Mouse (Mus musculus): ENCODE data around the gene Cdk9. TPM values are rescaled to one million over a fixed set of nuclear protein-coding genes. Genes with fewer than 3 reads are reported as not detected.

Cdk9 gene
- total and polyA plus RNA-seq, 3 experiments: 30.9 to 125 TPM; not detected in 1

- no peaks in the 10 kb centered on the region for H3K79me2 ChIP-seq (ENCODE audit: control insufficient read depth, insufficient read depth, low read length, poor library complexity)
- TF ChIP-seq TBP (IDR thresholded peaks at IDR 0.05; ENCODE audit: low read depth, low read length) (no peak), MYB (IDR thresholded peaks at IDR 0.05; ENCODE audit: low read depth, low read length) (no peak), SMC3 (IDR thresholded peaks at IDR 0.05; ENCODE audit: low read depth, low read length) (no peak), POLR2A (IDR thresholded peaks at IDR 0.05; ENCODE audit: control insufficient read depth in 1 of 2, insufficient read depth in 1 of 2, low read depth in 1 of 2, low read length in 2 of 2, poor library complexity in 1 of 2) (no peak), POLR2AphosphoS5 (IDR thresholded peaks at IDR 0.05; ENCODE audit: borderline replicate concordance, low read depth, low read length) (no peak), E2F4 (IDR thresholded peaks at IDR 0.05; ENCODE audit: borderline replicate concordance, low read depth, low read length) (no peak), RAD21 (IDR thresholded peaks at IDR 0.05; ENCODE audit: low read depth, low read length) (no peak), GATA1 (IDR thresholded peaks at IDR 0.05; ENCODE audit: low read depth, low read length) (no peak), USF2 (IDR thresholded peaks at IDR 0.05; ENCODE audit: borderline replicate concordance in 1 of 2, insufficient read depth in 1 of 2, low read depth in 1 of 2, low read length in 2 of 2) (no peak), CHD1 (IDR thresholded peaks at IDR 0.05; ENCODE audit: low read depth, low read length) (no peak), MYC (IDR thresholded peaks at IDR 0.05; ENCODE audit: low read depth, low read length) (no peak), NRF1 (IDR thresholded peaks at IDR 0.05; ENCODE audit: insufficient read depth, low read depth, low read length, poor library complexity, severe bottlenecking) (no peak), MAX (IDR thresholded peaks at IDR 0.05; ENCODE audit: low read length) (no peak), TCF12 (IDR thresholded peaks at IDR 0.05; ENCODE audit: low read depth, low read length) (no peak), POLR2AphosphoS2 (IDR thresholded peaks at IDR 0.05; ENCODE audit: low read length) (no peak)
- H3K27ac ChIP-seq (ENCODE audit: control insufficient read depth, low read depth, low read length): no peak overlapping the region
- H3K4me1 ChIP-seq (ENCODE audit: control insufficient read depth in 1 of 2, insufficient read depth in 2 of 2, low read length in 2 of 2): peaks cover 20 to 30% of the 10 kb centered on the region in 2 experiments
- no peak for DNase-seq (ENCODE audit: low read depth, low spot score)
- no peak overlapping the region for H3K4me3 ChIP-seq (ENCODE audit: control insufficient read depth in 1 of 2, insufficient read depth in 1 of 2, low read depth in 2 of 2, low read length in 2 of 2)
- peaks cover 0 to 15% of the 10 kb centered on the region in 2 experiments; a peak in 2 of 4 replicates for H3K36me3 ChIP-seq (ENCODE audit: control insufficient read depth in 1 of 2, insufficient read depth in 2 of 2, low read length in 2 of 2)
- H3K9ac ChIP-seq (ENCODE audit: control insufficient read depth, low read depth, low read length, poor library complexity, severe bottlenecking): no peak overlapping the region
- no peaks in the 10 kb centered on the region for H3K9me3 ChIP-seq (replicated peaks; ENCODE audit: insufficient read depth, low read length)
- H3K27me3 ChIP-seq (ENCODE audit: control insufficient read depth in 1 of 2, insufficient read depth in 2 of 2, low read length in 2 of 2): no peaks in the 10 kb centered on the region
Observed at GRCm38 (mm10) chr2:32662291-32662690, 50.6 kb downstream of the Cdk9 start.

GRCm38 (mm10) chr2:32661509-32662107 is 51.3 kb downstream of the Cdk9 start:
- Histone ChIP-seq H3K79me2 (ENCODE audit: control insufficient read depth, insufficient read depth, low read length, poor library complexity) (no peaks in the 10 kb centered on the region), H3K9ac (ENCODE audit: control insufficient read depth, low read depth, low read length, poor library complexity, severe bottlenecking) (no peak overlapping the region), H3K36me3 (ENCODE audit: control insufficient read depth in 1 of 2, insufficient read depth in 2 of 2, low read length in 2 of 2) (peaks cover 0 to 15% of the 10 kb centered on the region in 2 experiments; a peak in 2 of 4 replicates), H3K27me3 (ENCODE audit: control insufficient read depth in 1 of 2, insufficient read depth in 2 of 2, low read length in 2 of 2) (no peaks in the 10 kb centered on the region), H3K9me3 (replicated peaks; ENCODE audit: insufficient read depth, low read length) (no peaks in the 10 kb centered on the region), H3K27ac (ENCODE audit: control insufficient read depth, low read depth, low read length) (no peak overlapping the region), H3K4me3 (ENCODE audit: control insufficient read depth in 1 of 2, insufficient read depth in 1 of 2, low read depth in 2 of 2, low read length in 2 of 2) (no peak overlapping the region), H3K4me1 (ENCODE audit: control insufficient read depth in 1 of 2, insufficient read depth in 2 of 2, low read length in 2 of 2) (peaks cover 20 to 30% of the 10 kb centered on the region in 2 experiments)
- peak; percentile 43 for DNase-seq (ENCODE audit: low read depth, low spot score)
- TF ChIP-seq POLR2AphosphoS5 (IDR thresholded peaks at IDR 0.05; ENCODE audit: borderline replicate concordance, low read depth, low read length): no peak
- no peak for TF ChIP-seq CTCF (IDR thresholded peaks at IDR 0.05 in 2 of 3, conservative IDR thresholded peaks at IDR 0.05 in 1 of 3; ENCODE audit: control insufficient read depth in 1 of 3, insufficient read depth in 1 of 3, low read depth in 2 of 3, low read length in 3 of 3, poor library complexity in 1 of 3, severe bottlenecking in 1 of 3)
- TF ChIP-seq ZC3H11A (IDR thresholded peaks at IDR 0.05; ENCODE audit: low read depth, low read length): no peak
- no peak for TF ChIP-seq RAD21 (IDR thresholded peaks at IDR 0.05; ENCODE audit: low read depth, low read length)
- TF ChIP-seq MEF2A (IDR thresholded peaks at IDR 0.05; ENCODE audit: extremely low read depth, insufficient replicate concordance, low read depth, low read length, poor library complexity, severe bottlenecking): no peak
- no peak for TF ChIP-seq SMC3 (IDR thresholded peaks at IDR 0.05; ENCODE audit: low read depth, low read length)
- no peak for TF ChIP-seq TAL1 (IDR thresholded peaks at IDR 0.05; ENCODE audit: low read length)
- no peak for TF ChIP-seq ZKSCAN1 (IDR thresholded peaks at IDR 0.05; ENCODE audit: low read depth, low read length)
- no peak for TF ChIP-seq TCF12 (IDR thresholded peaks at IDR 0.05; ENCODE audit: low read depth, low read length)
- no peak for TF ChIP-seq ZNF384 (IDR thresholded peaks at IDR 0.05; ENCODE audit: low read depth, low read length)
- TF ChIP-seq CHD2 (IDR thresholded peaks at IDR 0.05; ENCODE audit: low read length): no peak
- no peak for TF ChIP-seq NRF1 (IDR thresholded peaks at IDR 0.05; ENCODE audit: insufficient read depth, low read depth, low read length, poor library complexity, severe bottlenecking)
- TF ChIP-seq UBTF (IDR thresholded peaks at IDR 0.05; ENCODE audit: borderline replicate concordance, insufficient read depth, low read depth, low read length): no peak
